Mouse (Mus musculus) spleen, adult 2 months (tissue): ENCODE data around the gene Aplp1.

Experiments
- CTCF ChIP-seq: fragments of 200-500 bp; IDR thresholded peaks from 2 replicates; pipeline ENCODE4 v1.5.1; 2011; ENCODE audit warnings: mild to moderate bottlenecking, inconsistent platforms; ENCODE audit not compliant: insufficient read depth, insufficient read length, insufficient replicate concordance; ENCODE audit errors: extremely low read depth
- POLR2A ChIP-seq: fragments of 200-500 bp; IDR thresholded peaks from 2 replicates; pipeline ENCODE4 v1.6.1; 2011; ENCODE audit warnings: low read depth, low read length, inconsistent platforms

- no peak for TF ChIP-seq CTCF
- no peak for TF ChIP-seq POLR2A
Measured at GRCm38 (mm10) chr7:30402343-30402742, 43.0 kb downstream of the Aplp1 start.
